Mouse (Mus musculus) kidney, adult 2 months (tissue): Measurements from ENCODE around the gene Spry2.

Source experiments
- CTCF ChIP-seq: fragments of 200-500 bp; conservative IDR thresholded peaks from 2 replicates; pipeline ENCODE4 v1.5.1; 2011; ENCODE audit warnings: low read depth, mild to moderate bottlenecking, control low read depth, low read length, moderate library complexity, mixed read lengths; ENCODE audit not compliant: insufficient read depth, insufficient read length
- POLR2A ChIP-seq: fragments of 200-500 bp; IDR thresholded peaks from one replicate; pipeline ENCODE4 v1.6.1; 2011; ENCODE audit warnings: low read depth, low read length, control low read depth

- TF ChIP-seq CTCF (no peak), POLR2A (no peak)
Observed at GRCm38 (mm10) chr14:105895961-105896651, 513 bp downstream of the Spry2 start.
